In the genomic region with DNA sequence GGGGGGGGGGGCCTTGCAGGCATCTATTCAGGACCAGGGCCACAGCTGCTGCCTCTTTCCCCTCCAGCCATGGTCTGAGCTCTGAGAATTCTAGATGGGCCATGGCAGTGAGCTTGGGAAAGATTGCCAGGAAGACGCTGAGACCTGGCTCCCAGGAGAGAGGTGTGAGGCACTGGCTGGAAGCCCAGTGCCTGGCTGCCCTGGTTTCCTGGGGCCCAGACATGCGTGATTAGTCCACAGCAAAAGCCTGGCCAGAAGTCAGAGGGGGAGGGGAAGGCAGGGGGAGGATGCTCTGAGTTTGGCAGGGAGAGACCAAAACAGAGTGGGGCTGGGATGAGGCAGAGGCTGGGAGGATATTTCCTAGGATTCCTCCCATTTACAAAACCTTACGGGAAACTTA, we compare ENCODE assay signal across 8 mouse cellular contexts. TPM values are rescaled to one million over a fixed set of nuclear protein-coding genes. Genes with fewer than 3 reads are reported as not detected.
DNase-seq lines count a peak whose midpoint lies in the region; ATAC-seq and TF ChIP-seq lines count a peak whose summit lies in the region.

No protein-coding gene starts in this region.

- no peak overlapping the region for H3K4me2 ChIP-seq in forebrain, embryonic 13.5 days
- no peak overlapping the region for H3K4me2 ChIP-seq in midbrain, postnatal 0 days (ENCODE audit: low read depth, low read length, poor library complexity, severe bottlenecking)

- 0 out of 2 replicates have a peak, but pooled peaks cover 5% of the 10 kb centered on the region for H3K36me3 ChIP-seq in forebrain, embryonic 13.5 days (ENCODE audit: poor library complexity, severe bottlenecking)
- no peaks in the 10 kb centered on the region for H3K36me3 ChIP-seq in midbrain, postnatal 0 days (ENCODE audit: insufficient read depth, low read length)

- TF ChIP-seq CTCF in midbrain, postnatal 0 days (IDR thresholded peaks at IDR 0.05): no peak

- no peak overlapping the region for H3K4me3 ChIP-seq in forebrain, embryonic 13.5 days
- no peak overlapping the region for H3K4me3 ChIP-seq in midbrain, postnatal 0 days (ENCODE audit: low read depth, low read length)

- WGBS in forebrain, embryonic 13.5 days: 47% methylated on average over 3 of the region's 3 CpGs
- 20% methylated on average over 3 of the region's 3 CpGs for WGBS in midbrain, postnatal 0 days

- H3K27ac ChIP-seq in forebrain, embryonic 13.5 days: peak overlapping the region; percentile 65
- H3K27ac ChIP-seq in midbrain, postnatal 0 days (ENCODE audit: low read depth, low read length): no peak overlapping the region

- H3K27me3 ChIP-seq in forebrain, embryonic 13.5 days: no peaks in the 10 kb centered on the region
- H3K27me3 ChIP-seq in midbrain, postnatal 0 days (ENCODE audit: insufficient read depth, low read length): no peaks in the 10 kb centered on the region

- DNase-seq in 3134 (ENCODE audit: extremely low read depth, insufficient read length, low spot score): peak; percentile 18
- peak; percentile 26 for DNase-seq in adrenal gland, adult 8-10 months
- peak; percentile 62 for DNase-seq in heart, postnatal 4 days
- peak; percentile 95 for DNase-seq in left cerebral cortex, postnatal 4 days
- DNase-seq in midbrain, postnatal 0 days (ENCODE audit: low spot score): peak; percentile 92
- no peak for DNase-seq in frontal cortex, postnatal 10 days (ENCODE audit: low spot score in 2 of 2)

- ATAC-seq in forebrain, embryonic 13.5 days: no peak
- ATAC-seq in midbrain, postnatal 0 days (ENCODE audit: low FRiP score): no peak
- ATAC-seq in erythroid progenitor cell, adult 5-6 weeks (replicated peaks; ENCODE audit: low FRiP score, poor library complexity, severe bottlenecking): no peak

- H3K9ac ChIP-seq in forebrain, embryonic 13.5 days: 0 out of 2 replicates have a peak overlapping the region, but pooled peaks have one; percentile 30
- H3K9ac ChIP-seq in midbrain, postnatal 0 days (replicated peaks; ENCODE audit: low read length, poor library complexity, severe bottlenecking): peak overlapping the region; percentile 19; the same call in 1 of the 2 replicates

- H3K9me3 ChIP-seq in forebrain, embryonic 13.5 days (replicated peaks): no peaks in the 10 kb centered on the region
- H3K9me3 ChIP-seq in midbrain, postnatal 0 days (ENCODE audit: low read length): no peaks in the 10 kb centered on the region

- intact Hi-C loops in left cerebral cortex, postnatal 4 days (cut with DNase I): loop anchor here (5.0 kb wide), 1 partner anchor 257 kb away; no protein-coding TSS in a partner anchor

- peaks cover 61% of the 10 kb centered on the region for H3K4me1 ChIP-seq in forebrain, embryonic 13.5 days
- peaks cover 38% of the 10 kb centered on the region for H3K4me1 ChIP-seq in midbrain, postnatal 0 days (ENCODE audit: insufficient read depth, low read length)

RNA-seq across cellular contexts. Expression of gene Hdac11, which starts 3.9 kb away (rescaled TPM):
- 10 to 100 TPM in 3 of 4 experiments, 1 to 10 TPM in 1; 9.8 to 26.5 (median 20.6) TPM for total RNA-seq in adrenal gland, adult 8-10 months (2022)
- 15.3 and 21.0 TPM in 2 replicates for polyA plus RNA-seq in forebrain, embryonic 13.5 days (2015; fragmentation: Nextera tagmentation; extraction: Ambion mirVana)
- 10 to 100 TPM; 11.4 to 12.5 TPM for total RNA-seq in heart, postnatal 4 days (2021)
- total RNA-seq in left cerebral cortex, postnatal 4 days (2021): 10 to 100 TPM; 67.9 to 78.2 TPM
- total RNA-seq in midbrain, postnatal 0 days (2014; rRNA removed): 104 and 121 TPM in 2 replicates
- polyA plus RNA-seq in midbrain, postnatal 0 days (2015; fragmentation: Nextera tagmentation; extraction: Ambion mirVana): 55.2 and 59.1 TPM in 2 replicates
- total RNA-seq in erythroid progenitor cell, adult 5-6 weeks (2015; ENCODE audit: low replicate concordance): 15.1 and 20.1 TPM in 2 replicates
- 7.7 and 13.8 TPM in 2 replicates for total RNA-seq in erythroid progenitor cell, adult 5-6 weeks (2017; ENCODE audit: low replicate concordance)

RNA-seq across cellular contexts. Expression of gene Nup210, which starts 43.8 kb away (rescaled TPM):
- total RNA-seq in adrenal gland, adult 8-10 months (2022): 10 to 100 TPM in 2 of 4 experiments, 1 to 10 TPM in 2; 3.5 to 14.2 (median 9.0) TPM
- 17.1 and 23.7 TPM in 2 replicates for polyA plus RNA-seq in forebrain, embryonic 13.5 days (2015; fragmentation: Nextera tagmentation; extraction: Ambion mirVana)
- 10 to 100 TPM; 13.1 to 15.4 TPM for total RNA-seq in heart, postnatal 4 days (2021)
- total RNA-seq in left cerebral cortex, postnatal 4 days (2021): 10 to 100 TPM; 43.6 to 49.4 TPM
- total RNA-seq in midbrain, postnatal 0 days (2014; rRNA removed): 58.3 and 67.8 TPM in 2 replicates
- 16.2 and 17.2 TPM in 2 replicates for polyA plus RNA-seq in midbrain, postnatal 0 days (2015; fragmentation: Nextera tagmentation; extraction: Ambion mirVana)
- 240 and 274 TPM in 2 replicates for total RNA-seq in erythroid progenitor cell, adult 5-6 weeks (2015; ENCODE audit: low replicate concordance)
- 176 and 259 TPM in 2 replicates for total RNA-seq in erythroid progenitor cell, adult 5-6 weeks (2017; ENCODE audit: low replicate concordance)

RNA-seq across cellular contexts. Expression of gene Fbln2, which starts 51.9 kb away (rescaled TPM):
- 10 to 100 TPM in 3 of 4 experiments, 1 to 10 TPM in 1; 8.8 to 24.6 (median 14.7) TPM for total RNA-seq in adrenal gland, adult 8-10 months (2022)
- polyA plus RNA-seq in forebrain, embryonic 13.5 days (2015; fragmentation: Nextera tagmentation; extraction: Ambion mirVana): 8.5 and 12.2 TPM in 2 replicates
- 100 to 1,000 TPM; 172 to 182 TPM for total RNA-seq in heart, postnatal 4 days (2021)
- 10 to 100 TPM; 15.3 to 17.5 TPM for total RNA-seq in left cerebral cortex, postnatal 4 days (2021)
- 32.0 and 33.5 TPM in 2 replicates for total RNA-seq in midbrain, postnatal 0 days (2014; rRNA removed)
- polyA plus RNA-seq in midbrain, postnatal 0 days (2015; fragmentation: Nextera tagmentation; extraction: Ambion mirVana): 12.1 and 15.3 TPM in 2 replicates
- total RNA-seq in erythroid progenitor cell, adult 5-6 weeks (2015; ENCODE audit: low replicate concordance): not detected in 2 replicates
- not detected in 2 replicates for total RNA-seq in erythroid progenitor cell, adult 5-6 weeks (2017; ENCODE audit: low replicate concordance)

Comparison
In these comparisons a context has a peak if more than half of its experiments do, and no peak if none do; other contexts are left out.
1. DNase-seq: peak in 3134 (single experiment), adrenal gland, adult 8-10 months (single experiment), heart, postnatal 4 days (single experiment), left cerebral cortex, postnatal 4 days (single experiment) and midbrain, postnatal 0 days (single experiment); none in frontal cortex, postnatal 10 days (0 of 2).
2. RNA of gene Fbln2, which starts 51.9 kb away (total RNA-seq): 172 to 182 TPM in heart, postnatal 4 days, 32.0 to 33.5 TPM in midbrain, postnatal 0 days, 15.3 to 17.5 TPM in left cerebral cortex, postnatal 4 days and 8.8 to 24.6 TPM in adrenal gland, adult 8-10 months; not detected in erythroid progenitor cell, adult 5-6 weeks; every median in the first group is over 4 times any median in the second.